In genomic region chr3:84850418-84850817, GRCm38 (mm10) we compare ENCODE assay signal across 23 mouse cellular contexts. TPM values are rescaled to one million over a fixed set of nuclear protein-coding genes. Genes with fewer than 3 reads are reported as not detected.
DNase-seq lines count a peak whose midpoint lies in the region; ATAC-seq and TF ChIP-seq lines count a peak whose summit lies in the region.
"Had no signal": no experiment of that assay in that cellular context is flagged by ENCODE, and none has a peak within 500 bp of the region (broad histone marks: within the 10 kb centered on the region; RNA-seq: fewer than 3 reads in every experiment).

No protein-coding gene starts in this region.

- dilution Hi-C loops in CH12.LX (cut with MboI; ENCODE audit: extremely low pct_ligation_motif_present, extremely low pct_unique_long_range_greater_than_20kb, low sequenced_read_pairs) = no loop called here

- no peaks in the 10 kb centered on the region for H3K27me3 ChIP-seq in kidney, adult 2 months (replicated peaks; ENCODE audit: control insufficient read depth, insufficient read depth, low read length)
- H3K27me3 ChIP-seq in CH12.LX (replicated peaks) = no peaks in the 10 kb centered on the region
- no peaks in the 10 kb centered on the region for H3K27me3 ChIP-seq in Patski
- no peaks in the 10 kb centered on the region for H3K27me3 ChIP-seq in hindbrain, embryonic 16.5 days (replicated peaks; ENCODE audit: control insufficient read depth, insufficient read depth, low read length)
- H3K27me3 ChIP-seq: embryonic facial prominence, embryonic 13.5 days; embryonic facial prominence, embryonic 15.5 days; forebrain, embryonic 12.5 days had no signal

- POLR2A ChIA-PET in Patski (lab: Charles Lee) = interaction anchor here (0.6 kb wide), 2 partner anchors 20 to 54 kb away, joined by 3 read pairs; no protein-coding TSS in a partner anchor

- in situ Hi-C loops in CH12.LX (cut with MboI; ENCODE audit: low pct_ligation_motif_present, low pct_unique_long_range_greater_than_20kb, low sequenced_read_pairs) (no loop called here), Patski (cut with MboI; ENCODE audit: low pct_unique_long_range_greater_than_20kb) (no loop called here)

- no peak for TF ChIP-seq POLR2A in kidney, adult 2 months (IDR thresholded peaks at IDR 0.05; ENCODE audit: low read depth, low read length)
- TF ChIP-seq POLR2A in CH12.LX (IDR thresholded peaks at IDR 0.05; ENCODE audit: low read depth, low read length) = no peak

- CTCF ChIA-PET in Patski (lab: Charles Lee) = interaction anchor here (1.1 to 10.0 kb wide), 5 partner anchors 10 to 35 kb away, joined by 4 to 50 read pairs (median 5); no protein-coding TSS in a partner anchor

- H3K36me3 ChIP-seq in kidney, adult 2 months (ENCODE audit: control insufficient read depth, insufficient read depth, low read length) = no peaks in the 10 kb centered on the region
- peaks cover 0 to 30% of the 10 kb centered on the region in 2 experiments for H3K36me3 ChIP-seq in CH12.LX (replicated peaks in 1 of 2; ENCODE audit: control insufficient read depth in 1 of 2, insufficient read depth in 1 of 2, low read length in 1 of 2)
- H3K36me3 ChIP-seq in hindbrain, embryonic 16.5 days (ENCODE audit: control insufficient read depth, insufficient read depth, low read length) = no peaks in the 10 kb centered on the region
- H3K36me3 ChIP-seq: embryonic facial prominence, embryonic 13.5 days; embryonic facial prominence, embryonic 15.5 days; forebrain, embryonic 10.5 days; forebrain, embryonic 12.5 days had no signal

- WGBS in kidney, adult 2 months = 86% methylated on average over 1 of the region's 1 CpGs
- WGBS in hindbrain, embryonic 16.5 days = 86% methylated on average over 1 of the region's 1 CpGs

- no peak for TF ChIP-seq RAD21 in CH12.LX (IDR thresholded peaks at IDR 0.05; ENCODE audit: low read depth, low read length)

- H3K79me2 ChIP-seq in CH12.LX (replicated peaks; ENCODE audit: control insufficient read depth, extremely low read depth, insufficient read depth, poor library complexity, severe bottlenecking) = peaks cover 10% of the 10 kb centered on the region; the same call in 1 of the 2 replicates

- no peak for TF ChIP-seq CTCF in kidney, adult 2 months (conservative IDR thresholded peaks at IDR 0.05; ENCODE audit: insufficient read depth, insufficient read length, low read depth, low read length)
- TF ChIP-seq CTCF in CH12.LX (conservative IDR thresholded peaks at IDR 0.05 in 1 of 2, IDR thresholded peaks at IDR 0.05 in 1 of 2; ENCODE audit: low read depth in 2 of 2, low read length in 2 of 2) (0 out of 4 replicates have a peak, but pooled peaks of 1 of the 2 experiments have one; percentile 0), Patski (IDR thresholded peaks at IDR 0.05) (peak; percentile 28)

- peak; percentile 49; the same call in 1 of the 2 replicates for TF ChIP-seq EP300 in CH12.LX (IDR thresholded peaks at IDR 0.05; ENCODE audit: low read length)

- peaks cover 9% of the 10 kb centered on the region; the same call in 1 of the 2 replicates for H3K4me1 ChIP-seq in kidney, adult 2 months (ENCODE audit: control insufficient read depth, insufficient read depth, low read length)
- peaks cover 0 to 31% of the 10 kb centered on the region in 2 experiments; a peak in 2 of 4 replicates for H3K4me1 ChIP-seq in CH12.LX (ENCODE audit: control insufficient read depth in 1 of 2, insufficient read depth in 2 of 2)
- no peaks in the 10 kb centered on the region for H3K4me1 ChIP-seq in hindbrain, embryonic 16.5 days (ENCODE audit: control insufficient read depth, insufficient read depth, low read depth, low read length)
- H3K4me1 ChIP-seq: embryonic facial prominence, embryonic 15.5 days; forebrain, embryonic 10.5 days had no signal

- no peak overlapping the region for H3K9ac ChIP-seq in CH12.LX (ENCODE audit: insufficient read depth, low read depth)
- no peak overlapping the region for H3K9ac ChIP-seq in hindbrain, embryonic 16.5 days (ENCODE audit: low read depth, low read length)
- H3K9ac ChIP-seq: embryonic facial prominence, embryonic 13.5 days; embryonic facial prominence, embryonic 15.5 days; forebrain, embryonic 12.5 days had no signal

- DNase-seq in kidney, adult 2 months = peak; percentile 50
- DNase-seq in kidney, postnatal 25 days = no peak
- DNase-seq in CH12.LX (ENCODE audit: extremely low read depth) (peak; percentile 46), Patski (ENCODE audit: low read depth, low spot score) (peak; percentile 35)
- no peak for DNase-seq in cerebellum, adult 8-10 months
- DNase-seq: adrenal gland, adult 2 months; adrenal gland, postnatal 10 days; adrenal gland, postnatal 25 days; cerebellum, adult 11-12 months; cerebellum, adult 2 months; cerebellum, adult 9-11 months; cerebellum, postnatal 14 days; cerebellum, postnatal 36 days; embryo, embryonic 11 days had no signal

- H3K4me2 ChIP-seq in CH12.LX (ENCODE audit: insufficient read depth, low read depth, poor library complexity, severe bottlenecking) = no peak overlapping the region
- H3K4me2 ChIP-seq in hindbrain, embryonic 16.5 days (ENCODE audit: low read length) = no peak overlapping the region
- H3K4me2 ChIP-seq: embryonic facial prominence, embryonic 13.5 days; embryonic facial prominence, embryonic 15.5 days; forebrain, embryonic 12.5 days had no signal

- no peak overlapping the region for H3K4me3 ChIP-seq in kidney, adult 2 months (ENCODE audit: insufficient read depth, low read depth, low read length)
- no peak overlapping the region for H3K4me3 ChIP-seq in CH12.LX (replicated peaks in 1 of 3; ENCODE audit: low read depth in 2 of 3, low read length in 2 of 3, poor library complexity in 1 of 3)
- H3K4me3 ChIP-seq in hindbrain, embryonic 16.5 days (ENCODE audit: low read length) = no peak overlapping the region
- H3K4me3 ChIP-seq: embryonic facial prominence, embryonic 13.5 days; embryonic facial prominence, embryonic 15.5 days; erythroblast, embryonic 14.5 days; forebrain, embryonic 10.5 days; forebrain, embryonic 12.5 days had no signal

- ATAC-seq in Patski = peak; percentile 71
- no peak for ATAC-seq in hindbrain, embryonic 16.5 days
- ATAC-seq: forebrain, embryonic 14.5 days; forebrain, embryonic 16.5 days had no signal

- no peaks in the 10 kb centered on the region for H3K9me3 ChIP-seq in CH12.LX (replicated peaks; ENCODE audit: low read length)
- no peaks in the 10 kb centered on the region for H3K9me3 ChIP-seq in hindbrain, embryonic 16.5 days (ENCODE audit: control insufficient read depth, low read length)
- H3K9me3 ChIP-seq: embryonic facial prominence, embryonic 13.5 days; embryonic facial prominence, embryonic 15.5 days; forebrain, embryonic 10.5 days; forebrain, embryonic 12.5 days; G1E had no signal

- no peak overlapping the region for H3K27ac ChIP-seq in kidney, adult 2 months (ENCODE audit: insufficient read depth, low read depth, low read length)
- H3K27ac ChIP-seq in CH12.LX (ENCODE audit: insufficient read depth, low read depth) = no peak overlapping the region
- no peak overlapping the region for H3K27ac ChIP-seq in hindbrain, embryonic 16.5 days (ENCODE audit: low read depth, low read length)
- H3K27ac ChIP-seq: embryonic facial prominence, embryonic 13.5 days; embryonic facial prominence, embryonic 15.5 days; forebrain, embryonic 10.5 days; forebrain, embryonic 12.5 days had no signal

TF ChIP-seq in CH12.LX, 34 proteins besides CTCF, POLR2A, EP300 and RAD21:
- TF ChIP-seq ZNF384 (IDR thresholded peaks at IDR 0.05; ENCODE audit: low read depth, low read length) (peak; percentile 89), RCOR1 (conservative IDR thresholded peaks at IDR 0.05; ENCODE audit: low read depth, low read length) (no peak), PAX5 (IDR thresholded peaks at IDR 0.05; ENCODE audit: low read length) (no peak), MYC (IDR thresholded peaks at IDR 0.05; ENCODE audit: low read depth, low read length) (no peak), TCF12 (IDR thresholded peaks at IDR 0.05; ENCODE audit: low read depth, low read length) (no peak)

RNA-seq across cellular contexts. Expression of gene Fbxw7, which starts 35.4 kb away (rescaled TPM):
- 3.3 and 4.1 TPM in 2 replicates for polyA plus RNA-seq in kidney, adult 2 months (2012; rRNA removed)
- total RNA-seq in CH12.LX (2012; rRNA removed) (28.5 and 32.5 TPM in 2 replicates), CH12.LX (2014; rRNA removed) (29.8 and 32.6 TPM in 2 replicates)
- polyA plus RNA-seq in CH12.LX (2012; ENCODE audit: insufficient read length, low read depth) (28.4 and 31.3 TPM in 2 replicates), Patski (2021) (23.5 TPM)
- 35.2 and 39.3 TPM in 2 replicates for polyA plus RNA-seq in hindbrain, embryonic 16.5 days (2015; fragmentation: Nextera tagmentation; extraction: Ambion mirVana)

Comparison
In these comparisons a context has a peak if more than half of its experiments do, and no peak if none do; other contexts are left out.
1. DNase-seq: peak in kidney, adult 2 months (single experiment), CH12.LX (single experiment) and Patski (single experiment); none in kidney, postnatal 25 days (0 of 2) and cerebellum, adult 8-10 months (single experiment).